Mouse (Mus musculus) embryonic facial prominence, embryonic 13.5 days (tissue): ENCODE data around the gene Gm49358. TPM values are rescaled to one million over a fixed set of nuclear protein-coding genes. Genes with fewer than 3 reads are reported as not detected.

Source experiments
- ATAC-seq: fragments of 200-750 bp; cut with Nextera tagmentation; 2 replicates; pipeline ENCODE4 v1.8.0; 2017; ENCODE audit warnings: low read depth; ENCODE audit not compliant: insufficient number of reproducible peaks, insufficient read depth, low FRiP score, low TSS enrichment
- H3K27ac ChIP-seq: fragments of 300-500 bp; sonication (generic); 2 replicates; pipeline ENCODE4 v1.5.1; 2015; ENCODE audit warnings: moderate library complexity, mild to moderate bottlenecking, inconsistent platforms
- H3K27me3 ChIP-seq: fragments of 300-500 bp; sonication (generic); 2 replicates; pipeline ENCODE4 v1.6.1; 2015; ENCODE audit warnings: mild to moderate bottlenecking, inconsistent platforms
- H3K36me3 ChIP-seq: fragments of 300-500 bp; sonication (generic); 2 replicates; pipeline ENCODE4 v1.6.1; 2015; ENCODE audit warnings: mild to moderate bottlenecking, inconsistent platforms
- H3K4me1 ChIP-seq: fragments of 300-500 bp; sonication (generic); 2 replicates; pipeline ENCODE4 v1.6.1; 2015; ENCODE audit warnings: inconsistent platforms
- H3K4me2 ChIP-seq: fragments of 300-500 bp; sonication (generic); 2 replicates; pipeline ENCODE4 v1.6.1; 2015; ENCODE audit warnings: moderate library complexity, mild to moderate bottlenecking, inconsistent platforms
- H3K4me3 ChIP-seq: fragments of 300-500 bp; sonication (generic); 2 replicates; pipeline ENCODE4 v1.5.1; 2015; ENCODE audit warnings: mild to moderate bottlenecking, inconsistent platforms
- H3K9ac ChIP-seq: fragments of 300-500 bp; sonication (generic); 2 replicates; pipeline ENCODE4 v1.6.1; 2015; ENCODE audit warnings: mild to moderate bottlenecking, inconsistent platforms
- H3K9me3 ChIP-seq: fragments of 300-500 bp; sonication (generic); 2 replicates; pipeline ENCODE4 v1.6.1; 2016; ENCODE audit warnings: inconsistent platforms
- polyA plus RNA-seq: library from polyadenylated mRNA; unstranded; fragments of >200 nt; fragmentation: Nextera tagmentation; extraction: Ambion mirVana; gene quantifications from 2 replicates; pipeline ENCODE4 v1.2.1, GENCODE M21; 2015

Gene Gm49358
- polyA plus RNA-seq, 1 experiment from 2014 or later: not detected

DNA sequence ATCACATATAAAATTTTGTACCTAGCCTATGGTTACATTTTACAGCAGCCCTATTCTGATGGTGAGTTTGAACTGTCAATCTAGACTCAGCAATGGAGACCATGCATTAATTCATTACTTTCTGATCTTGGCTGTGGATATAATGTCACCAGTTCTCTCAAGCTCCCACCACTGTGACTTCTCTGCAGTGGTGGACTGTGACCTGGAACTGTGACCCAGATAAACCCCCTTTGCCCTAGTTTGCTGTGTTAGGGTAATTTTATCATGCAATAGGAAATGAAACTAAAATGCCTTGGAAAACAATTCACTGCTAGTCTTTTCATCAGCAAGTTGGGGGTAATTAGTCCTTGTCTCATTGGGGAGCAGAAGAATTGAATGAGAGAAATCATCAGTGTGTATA, 117.7 kb downstream of the Gm49358 start:
- Histone ChIP-seq H3K9me3 (no peaks in the 10 kb centered on the region), H3K27me3 (no peaks in the 10 kb centered on the region), H3K9ac (no peak overlapping the region), H3K4me2 (no peak overlapping the region), H3K27ac (no peak overlapping the region), H3K4me3 (no peak overlapping the region), H3K36me3 (no peaks in the 10 kb centered on the region), H3K4me1 (no peaks in the 10 kb centered on the region)
- no peak for ATAC-seq

Other genes starting within 250 kb of the Gm49358 start
- gene Hsp90b1, start 58.5 kb upstream of the Gm49358 start, polyA plus RNA-seq: 638 and 646 TPM in 2 replicates
- 1.7 TPM in 2 replicates for gene Ttc41, start 58.2 kb upstream of the Gm49358 start, polyA plus RNA-seq
- gene Nt5dc3, start 15.0 kb downstream of the Gm49358 start, polyA plus RNA-seq: 1.3 and 1.5 TPM in 2 replicates
- gene Stab2, start 244.1 kb downstream of the Gm49358 start, polyA plus RNA-seq: 0.67 and 0.91 TPM in 2 replicates